Mouse (Mus musculus) embryonic fibroblast, embryonic 13.5 days (primary cell): ENCODE results near the gene Cars2.

Experiments used
- CTCF ChIP-seq: IDR thresholded peaks from 2 replicates; pipeline ENCODE4 v1.5.1; 2011; ENCODE audit warnings: mild to moderate bottlenecking, control low read depth, low read length, moderate library complexity, borderline replicate concordance; ENCODE audit not compliant: insufficient read depth
- POLR2A ChIP-seq: IDR thresholded peaks from 2 replicates; pipeline ENCODE4 v1.6.1; 2011; ENCODE audit warnings: low read depth, mild to moderate bottlenecking, control low read depth, low read length, moderate library complexity

GRCm38 (mm10) chr8:11572428-11572827, 21.8 kb upstream of the Cars2 start:
- TF ChIP-seq CTCF: no peak
- no peak for TF ChIP-seq POLR2A
